ENCODE assay signal across 8 mouse cellular contexts in the genomic region with DNA sequence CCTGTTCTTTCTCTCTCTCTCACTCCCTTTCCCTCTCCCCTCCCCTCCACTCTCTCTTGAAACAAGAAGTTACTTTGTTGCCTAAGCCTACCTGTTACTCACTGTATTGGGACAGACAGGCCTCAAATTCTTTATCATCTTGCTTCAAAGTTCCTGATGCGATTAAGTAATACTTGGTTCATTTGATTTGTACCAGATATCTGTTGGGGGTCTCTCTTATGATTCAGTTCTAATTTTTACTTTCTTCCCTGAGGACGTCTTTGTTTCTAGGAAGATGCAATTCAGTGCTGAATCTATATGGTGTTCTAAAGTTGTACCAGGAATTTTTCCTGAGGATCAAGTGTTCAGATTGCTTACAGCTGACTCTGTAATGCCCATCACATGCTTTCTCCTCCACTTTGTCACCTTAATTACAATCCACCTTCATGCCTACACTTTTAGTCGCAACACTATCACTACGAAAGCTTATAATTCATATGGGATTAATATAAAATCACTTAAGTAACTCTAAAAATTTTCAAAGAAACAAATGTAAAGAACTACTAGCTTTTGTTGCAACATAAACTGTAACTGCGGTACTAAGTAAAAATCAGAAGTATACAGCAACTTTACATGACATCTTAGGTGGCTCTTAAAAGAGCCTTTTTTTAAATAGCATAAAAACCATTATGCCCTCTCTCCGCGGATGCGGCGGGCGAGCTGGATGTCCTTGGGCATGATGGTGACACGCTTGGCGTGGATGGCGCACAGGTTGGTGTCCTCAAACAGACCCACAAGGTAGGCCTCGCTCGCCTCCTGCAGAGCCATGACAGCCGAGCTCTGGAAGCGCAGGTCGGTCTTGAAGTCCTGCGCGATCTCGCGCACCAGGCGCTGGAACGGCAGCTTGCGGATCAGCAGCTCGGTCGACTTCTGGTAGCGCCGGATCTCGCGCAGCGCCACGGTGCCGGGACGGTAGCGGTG. TPM values are rescaled to one million over a fixed set of nuclear protein-coding genes. Genes with fewer than 3 reads are reported as not detected.
A peak's percentile ranks its signal among the peaks of the same experiment; 100 is the strongest.
DNase-seq lines count a peak whose midpoint lies in the region; ATAC-seq and TF ChIP-seq lines count a peak whose summit lies in the region.

No protein-coding gene starts in this region.

- H3K36me3 ChIP-seq in heart, embryonic 16.5 days (ENCODE audit: control insufficient read depth, insufficient read depth): no peaks in the 10 kb centered on the region
- no peaks in the 10 kb centered on the region for H3K36me3 ChIP-seq in hindbrain, embryonic 14.5 days (replicated peaks; ENCODE audit: control insufficient read depth, insufficient read depth)
- H3K36me3 ChIP-seq in midbrain, embryonic 14.5 days (ENCODE audit: control insufficient read depth, insufficient read depth, low read length): no peaks in the 10 kb centered on the region

- peaks cover 27% of the 10 kb centered on the region for H3K4me1 ChIP-seq in heart, embryonic 16.5 days (ENCODE audit: control insufficient read depth, insufficient read depth, low read length)
- H3K4me1 ChIP-seq in hindbrain, embryonic 14.5 days (replicated peaks; ENCODE audit: control insufficient read depth, insufficient read depth, low read length): peaks cover 17% of the 10 kb centered on the region
- peaks cover 17% of the 10 kb centered on the region for H3K4me1 ChIP-seq in midbrain, embryonic 14.5 days (ENCODE audit: control insufficient read depth, insufficient read depth, low read length)

- TF ChIP-seq CTCF in brain, embryonic 14.5 days (IDR thresholded peaks at IDR 0.05; ENCODE audit: borderline replicate concordance, extremely low read depth, insufficient read depth, insufficient read length): no peak

- ATAC-seq in heart, embryonic 16.5 days (replicated peaks; ENCODE audit: extremely low read depth, insufficient read depth, low FRiP score): no peak
- ATAC-seq in hindbrain, embryonic 14.5 days (ENCODE audit: low FRiP score): no peak
- ATAC-seq in midbrain, embryonic 14.5 days (ENCODE audit: low FRiP score, low TSS enrichment): no peak

- H3K9me3 ChIP-seq in heart, embryonic 16.5 days (replicated peaks; ENCODE audit: control insufficient read depth, low read length): no peaks in the 10 kb centered on the region
- no peaks in the 10 kb centered on the region for H3K9me3 ChIP-seq in hindbrain, embryonic 14.5 days (ENCODE audit: control insufficient read depth, low read length)
- no peaks in the 10 kb centered on the region for H3K9me3 ChIP-seq in midbrain, embryonic 14.5 days (ENCODE audit: control insufficient read depth, low read length)

- no peaks in the 10 kb centered on the region for H3K27me3 ChIP-seq in heart, embryonic 16.5 days (ENCODE audit: control insufficient read depth, insufficient read depth, low read length)
- no peaks in the 10 kb centered on the region for H3K27me3 ChIP-seq in hindbrain, embryonic 14.5 days (ENCODE audit: control insufficient read depth, insufficient read depth, low read length)
- no peaks in the 10 kb centered on the region for H3K27me3 ChIP-seq in midbrain, embryonic 14.5 days (ENCODE audit: control insufficient read depth, insufficient read depth, low read length)

- WGBS in heart, embryonic 16.5 days: 4% methylated on average over 19 of the region's 36 CpGs
- 1% methylated on average over 17 of the region's 36 CpGs for WGBS in hindbrain, embryonic 14.5 days
- under 1% methylated on average over 18 of the region's 36 CpGs for WGBS in midbrain, embryonic 14.5 days

- H3K9ac ChIP-seq in heart, embryonic 16.5 days (ENCODE audit: low read length): peak overlapping the region; percentile 72
- H3K9ac ChIP-seq in hindbrain, embryonic 14.5 days: no peak overlapping the region
- H3K9ac ChIP-seq in midbrain, embryonic 14.5 days (replicated peaks; ENCODE audit: low read length): no peak overlapping the region

- H3K4me3 ChIP-seq in heart, embryonic 16.5 days (ENCODE audit: low read length): peak overlapping the region; percentile 56
- peak overlapping the region; percentile 29 for H3K4me3 ChIP-seq in hindbrain, embryonic 14.5 days (replicated peaks; ENCODE audit: low read length)
- peak overlapping the region; percentile 20; the same call in 1 of the 2 replicates for H3K4me3 ChIP-seq in midbrain, embryonic 14.5 days (replicated peaks; ENCODE audit: low read depth, low read length)

- peak overlapping the region; percentile 67 for H3K27ac ChIP-seq in heart, embryonic 16.5 days (ENCODE audit: low read length)
- H3K27ac ChIP-seq in hindbrain, embryonic 14.5 days: no peak overlapping the region
- H3K27ac ChIP-seq in midbrain, embryonic 14.5 days (replicated peaks; ENCODE audit: low read depth, low read length): no peak overlapping the region

- no peak for TF ChIP-seq POLR2A in brain, embryonic 14.5 days (IDR thresholded peaks at IDR 0.05; ENCODE audit: borderline replicate concordance, extremely low read depth, insufficient read depth, insufficient read length, poor library complexity, severe bottlenecking)

- intact Hi-C loops in heart, postnatal 10 days (cut with DNase I): loop anchor here (5.0 to 10.0 kb wide), 4 partner anchors 162 to 1920 kb away; a partner anchor contains a TSS
- intact Hi-C loops in left cerebral cortex, postnatal 36 days (cut with DNase I): loop anchor here (5.0 kb wide), 2 partner anchors 162 to 1702 kb away; a partner anchor contains a TSS

- DNase-seq in heart, postnatal 10 days: no peak
- peak; percentile 28 for DNase-seq in brain, embryonic 14.5 days (ENCODE audit: low read depth)
- no peak for DNase-seq in hindbrain, embryonic 14.5 days (ENCODE audit: low spot score)
- DNase-seq in midbrain, embryonic 14.5 days: no peak
- no peak for DNase-seq in MN1 (ENCODE audit: low spot score)
- no peak for DNase-seq in left cerebral cortex, postnatal 36 days (ENCODE audit: low spot score in 2 of 2)
- no peak for DNase-seq in retina, embryonic 14.5 days (ENCODE audit: low spot score)

- H3K4me2 ChIP-seq in heart, embryonic 16.5 days (ENCODE audit: low read depth, low read length): peak overlapping the region; percentile 77
- peak overlapping the region; percentile 84 for H3K4me2 ChIP-seq in hindbrain, embryonic 14.5 days (replicated peaks)
- H3K4me2 ChIP-seq in midbrain, embryonic 14.5 days (ENCODE audit: low read length): peak overlapping the region; percentile 69

RNA-seq across cellular contexts. Expression of a gene that starts 0.7 kb away (rescaled TPM):
- polyA plus RNA-seq in heart, embryonic 16.5 days (2015; fragmentation: Nextera tagmentation; extraction: Ambion mirVana): 3.0 and 3.8 TPM in 2 replicates
- total RNA-seq in heart, postnatal 10 days (2021): 100 to 1,000 TPM in 1 of 2 experiments, 10 to 100 TPM in 1; 84.0 to 101 TPM
- 30.4 and 54.0 TPM in 2 replicates for polyA plus RNA-seq in brain, embryonic 14.5 days (2012; rRNA removed)
- 1.1 TPM in 1 of 2 replicates, not detected in the other for polyA plus RNA-seq in hindbrain, embryonic 14.5 days (2014; fragmentation: Nextera tagmentation; extraction: Ambion mirVana)
- polyA plus RNA-seq in midbrain, embryonic 14.5 days (2014; fragmentation: Nextera tagmentation; extraction: Ambion mirVana): 1.2 TPM in 2 replicates
- 1 to 10 TPM; 1.9 to 2.6 TPM for total RNA-seq in left cerebral cortex, postnatal 36 days (2021)

RNA-seq across cellular contexts. Expression of a gene that starts 1.8 kb away (rescaled TPM):
- 0.98 and 2.2 TPM in 2 replicates for polyA plus RNA-seq in heart, embryonic 16.5 days (2015; fragmentation: Nextera tagmentation; extraction: Ambion mirVana)
- total RNA-seq in heart, postnatal 10 days (2021): 100 to 1,000 TPM; 105 to 106 TPM
- 11.1 and 17.5 TPM in 2 replicates for polyA plus RNA-seq in brain, embryonic 14.5 days (2012; rRNA removed)
- 0.64 TPM in 1 of 2 replicates, not detected in the other for polyA plus RNA-seq in hindbrain, embryonic 14.5 days (2014; fragmentation: Nextera tagmentation; extraction: Ambion mirVana)
- 0.51 TPM in 1 of 2 replicates, not detected in the other for polyA plus RNA-seq in midbrain, embryonic 14.5 days (2014; fragmentation: Nextera tagmentation; extraction: Ambion mirVana)
- total RNA-seq in left cerebral cortex, postnatal 36 days (2021): 10 to 100 TPM; 17.9 to 19.8 TPM

RNA-seq across cellular contexts. Expression of a gene that starts 6.1 kb away (rescaled TPM):
- polyA plus RNA-seq in heart, embryonic 16.5 days (2015; fragmentation: Nextera tagmentation; extraction: Ambion mirVana): 38.0 and 38.5 TPM in 2 replicates
- total RNA-seq in heart, postnatal 10 days (2021): 100 to 1,000 TPM; 299 to 383 TPM
- 12.1 and 16.0 TPM in 2 replicates for polyA plus RNA-seq in brain, embryonic 14.5 days (2012; rRNA removed)
- 7.2 and 8.3 TPM in 2 replicates for polyA plus RNA-seq in hindbrain, embryonic 14.5 days (2014; fragmentation: Nextera tagmentation; extraction: Ambion mirVana)
- 5.7 and 9.2 TPM in 2 replicates for polyA plus RNA-seq in midbrain, embryonic 14.5 days (2014; fragmentation: Nextera tagmentation; extraction: Ambion mirVana)
- 10 to 100 TPM; 68.2 to 74.7 TPM for total RNA-seq in left cerebral cortex, postnatal 36 days (2021)

RNA-seq across cellular contexts. Expression of a gene that starts 6.2 kb away (rescaled TPM):
- 17.0 and 20.0 TPM in 2 replicates for polyA plus RNA-seq in heart, embryonic 16.5 days (2015; fragmentation: Nextera tagmentation; extraction: Ambion mirVana)
- 100 to 1,000 TPM; 166 to 169 TPM for total RNA-seq in heart, postnatal 10 days (2021)
- 34.0 and 49.9 TPM in 2 replicates for polyA plus RNA-seq in brain, embryonic 14.5 days (2012; rRNA removed)
- polyA plus RNA-seq in hindbrain, embryonic 14.5 days (2014; fragmentation: Nextera tagmentation; extraction: Ambion mirVana): 6.7 and 9.8 TPM in 2 replicates
- 11.3 and 13.5 TPM in 2 replicates for polyA plus RNA-seq in midbrain, embryonic 14.5 days (2014; fragmentation: Nextera tagmentation; extraction: Ambion mirVana)
- total RNA-seq in left cerebral cortex, postnatal 36 days (2021): 10 to 100 TPM; 28.3 to 44.5 TPM

RNA-seq across cellular contexts. Expression of a gene that starts 7.4 kb away (rescaled TPM):
- 3.2 and 5.0 TPM in 2 replicates for polyA plus RNA-seq in heart, embryonic 16.5 days (2015; fragmentation: Nextera tagmentation; extraction: Ambion mirVana)
- total RNA-seq in heart, postnatal 10 days (2021): 100 to 1,000 TPM; 221 to 266 TPM
- polyA plus RNA-seq in brain, embryonic 14.5 days (2012; rRNA removed): 49.2 and 55.6 TPM in 2 replicates
- polyA plus RNA-seq in hindbrain, embryonic 14.5 days (2014; fragmentation: Nextera tagmentation; extraction: Ambion mirVana): 1.1 and 1.8 TPM in 2 replicates
- 3.5 and 4.0 TPM in 2 replicates for polyA plus RNA-seq in midbrain, embryonic 14.5 days (2014; fragmentation: Nextera tagmentation; extraction: Ambion mirVana)
- total RNA-seq in left cerebral cortex, postnatal 36 days (2021): 10 to 100 TPM in 1 of 2 experiments, 1 to 10 TPM in 1; 9.7 to 14.5 TPM
